Comparison of ENCODE assay signal across 22 mouse cellular contexts in genomic region chr7:112000166-112000565, GRCm38 (mm10). TPM values are rescaled to one million over a fixed set of nuclear protein-coding genes. Genes with fewer than 3 reads are reported as not detected.
DNase-seq lines count a peak whose midpoint lies in the region; ATAC-seq lines count a peak whose summit lies in the region.
"Had no signal": no experiment of that assay in that cellular context is flagged by ENCODE, and none has a peak within 500 bp of the region (broad histone marks: within the 10 kb centered on the region; RNA-seq: fewer than 3 reads in every experiment).

No protein-coding gene starts in this region.

- peak; percentile 87 for ATAC-seq in common myeloid progenitor, adult 5-6 weeks (replicated peaks; ENCODE audit: low read depth, poor library complexity, severe bottlenecking)
- ATAC-seq: forebrain, embryonic 15.5 days; hindbrain, postnatal 0 days; intestine, embryonic 15.5 days; Patski had no signal

- peak; percentile 4 to 31 for DNase-seq in spleen, postnatal 36 days (ENCODE audit: low spot score in 2 of 2)
- no peak for DNase-seq in spleen, postnatal 10 days (ENCODE audit: low spot score in 2 of 2)
- DNase-seq in monocyte, adult 2 months (ENCODE audit: low read depth in 1 of 2, low spot score in 2 of 2): peak; percentile 13 to 28
- no peak for DNase-seq in cerebellum, adult 8-10 months
- no peak for DNase-seq in adrenal gland, postnatal 4 days (ENCODE audit: low spot score in 2 of 2)
- no peak for DNase-seq in urinary bladder, postnatal 25 days (ENCODE audit: low spot score)
- DNase-seq: adrenal gland, postnatal 25 days; cerebellum, adult 9-10 months; cerebellum, postnatal 36 days; embryo, embryonic 11 days; kidney, adult 9 months; kidney, postnatal 14 days; layer of hippocampus, adult 9-11 months; lung, embryonic 14.5 days; midbrain, embryonic 14.5 days; right cerebral cortex, postnatal 4 days; thymus, postnatal 14 days had no signal

RNA-seq across cellular contexts. Expression of gene Usp47, which starts 23.1 kb away (rescaled TPM):
- 115 and 125 TPM in 2 replicates for total RNA-seq in common myeloid progenitor, adult 5-6 weeks (2017)
- total RNA-seq in adrenal gland, postnatal 4 days (2021): 10 to 100 TPM; 80.7 to 82.2 TPM

Comparison
In these comparisons a context has a peak if more than half of its experiments do, and no peak if none do; other contexts are left out.
1. DNase-seq: peak in spleen, postnatal 36 days (2 of 2) and monocyte, adult 2 months (2 of 2); none in spleen, postnatal 10 days (0 of 2), cerebellum, adult 8-10 months (single experiment), adrenal gland, postnatal 4 days (0 of 2) and urinary bladder, postnatal 25 days (single experiment).